Mouse (Mus musculus) monocyte, adult 59 days (primary cell): ENCODE measurements around the gene Cxcl13. TPM values are rescaled to one million over a fixed set of nuclear protein-coding genes. Genes with fewer than 3 reads are reported as not detected.

Source experiments
- total RNA-seq, 2 experiments: library from RNA; stranded (reverse); gene quantifications; one replicate each; pipeline ENCODE4 v1.2.4; 2023

Cxcl13 gene
- 1 to 10 TPM; 1.7 to 5.2 TPM for total RNA-seq

GRCm38 (mm10) chr5:95956651-95957050 is at the start of gene Cxcl13:
Gene Cxcl13 (plus strand): TSS chr5:95956951.

Other genes starting within 250 kb of the Cxcl13 start
- not detected for gene Gm7978, start 220.8 kb upstream of the Cxcl13 start, total RNA-seq
- not detected for gene Gm7982, start 214.9 kb upstream of the Cxcl13 start, total RNA-seq
- gene E330014E10Rik, start 181.0 kb upstream of the Cxcl13 start, total RNA-seq = not detected
- gene Cnot6l, start 207.2 kb downstream of the Cxcl13 start, total RNA-seq = 100 to 1,000 TPM; 103 to 142 TPM